In the genomic region with DNA sequence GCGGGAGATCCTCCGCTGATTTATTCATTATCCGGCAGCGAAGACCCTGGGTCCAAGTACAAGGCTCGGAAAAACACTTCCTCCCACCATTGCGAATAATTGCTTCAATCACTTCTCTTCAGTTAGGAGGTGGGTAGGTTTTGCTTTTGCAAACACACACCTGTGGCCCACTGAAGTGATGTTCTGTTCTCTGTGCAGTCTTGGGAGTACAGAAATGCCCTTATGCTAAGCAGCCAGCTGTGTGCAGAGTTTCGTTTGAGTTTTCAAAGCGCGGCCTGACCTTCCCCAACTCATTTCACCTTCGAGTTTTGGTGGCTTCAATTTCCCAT, we compare ENCODE assay signal across 8 mouse cellular contexts. TPM values are rescaled to one million over a fixed set of nuclear protein-coding genes. Genes with fewer than 3 reads are reported as not detected.
A peak's percentile ranks its signal among the peaks of the same experiment; 100 is the strongest.
DNase-seq lines count a peak whose midpoint lies in the region; ATAC-seq and TF ChIP-seq lines count a peak whose summit lies in the region.

No protein-coding gene starts in this region.

- WGBS in kidney, postnatal 0 days, result 6% methylated on average over 10 of the region's 10 CpGs
- 3% methylated on average over 10 of the region's 10 CpGs for WGBS in neural tube, embryonic 13.5 days

- H3K4me2 ChIP-seq in kidney, postnatal 0 days (ENCODE audit: low read length), result peak overlapping the region; percentile 87
- peak overlapping the region; percentile 96 for H3K4me2 ChIP-seq in neural tube, embryonic 13.5 days

- H3K4me3 ChIP-seq in kidney, postnatal 0 days (replicated peaks; ENCODE audit: low read depth, low read length), result peak overlapping the region; percentile 84
- peak overlapping the region; percentile 60 for H3K4me3 ChIP-seq in neural tube, embryonic 13.5 days

- H3K9me3 ChIP-seq in kidney, postnatal 0 days (replicated peaks; ENCODE audit: low read length), result no peaks in the 10 kb centered on the region
- H3K9me3 ChIP-seq in neural tube, embryonic 13.5 days, result no peaks in the 10 kb centered on the region

- peaks cover 23% of the 10 kb centered on the region for H3K4me1 ChIP-seq in kidney, postnatal 0 days (replicated peaks; ENCODE audit: insufficient read depth, low read length)
- peaks cover 18% of the 10 kb centered on the region for H3K4me1 ChIP-seq in neural tube, embryonic 13.5 days (replicated peaks)

- ATAC-seq in kidney, postnatal 0 days (replicated peaks; ENCODE audit: low FRiP score, low read depth), result no peak
- no peak for ATAC-seq in neural tube, embryonic 13.5 days (ENCODE audit: low read depth)

- no peaks in the 10 kb centered on the region for H3K27me3 ChIP-seq in kidney, postnatal 0 days (ENCODE audit: insufficient read depth, low read length)
- peaks cover 52% of the 10 kb centered on the region for H3K27me3 ChIP-seq in neural tube, embryonic 13.5 days

- H3K27ac ChIP-seq in kidney, postnatal 0 days, result peak overlapping the region; percentile 88
- H3K27ac ChIP-seq in neural tube, embryonic 13.5 days (replicated peaks), result no peak overlapping the region

- TF ChIP-seq CTCF in kidney, postnatal 0 days (IDR thresholded peaks at IDR 0.05; ENCODE audit: low read depth), result no peak

- H3K36me3 ChIP-seq in kidney, postnatal 0 days (ENCODE audit: insufficient read depth, low read length), result no peaks in the 10 kb centered on the region
- H3K36me3 ChIP-seq in neural tube, embryonic 13.5 days, result no peaks in the 10 kb centered on the region

- peak overlapping the region; percentile 67 for H3K9ac ChIP-seq in kidney, postnatal 0 days (ENCODE audit: low read depth, low read length)
- H3K9ac ChIP-seq in neural tube, embryonic 13.5 days, result peak overlapping the region; percentile 71; the same call in 1 of the 2 replicates

- peak; percentile 36 for DNase-seq in adrenal gland, adult 2 months
- DNase-seq in adrenal gland, adult 8-10 months, result no peak
- DNase-seq in spleen, postnatal 36 days (ENCODE audit: low spot score in 2 of 2), result peak; percentile 41 to 48
- no peak for DNase-seq in spleen, postnatal 4 days (ENCODE audit: low spot score in 2 of 2)
- no peak for DNase-seq in kidney, postnatal 0 days (ENCODE audit: low spot score)
- no peak for DNase-seq in gastrocnemius, postnatal 4 days (ENCODE audit: low spot score in 2 of 2)
- DNase-seq in layer of hippocampus, postnatal 36 days, result no peak

RNA-seq across cellular contexts. Expression of a gene that starts 1.0 kb away (rescaled TPM):
- total RNA-seq in adrenal gland, adult 2 months (2021), result 10 to 100 TPM; 19.9 to 36.9 TPM
- polyA plus RNA-seq in adrenal gland, adult 2 months (2012; rRNA removed), result 2.8 and 3.3 TPM in 2 replicates
- 10 to 100 TPM; 19.0 to 29.6 (median 22.3) TPM for total RNA-seq in adrenal gland, adult 8-10 months (2022)
- 2.2 and 3.0 TPM in 2 replicates for polyA plus RNA-seq in kidney, postnatal 0 days (2015; fragmentation: Nextera tagmentation; extraction: Ambion mirVana)
- polyA plus RNA-seq in neural tube, embryonic 13.5 days (2015; fragmentation: Nextera tagmentation; extraction: Ambion mirVana), result 0.87 and 1.0 TPM in 2 replicates
- 1 to 10 TPM; 4.9 to 9.5 TPM for total RNA-seq in gastrocnemius, postnatal 4 days (2021)
- total RNA-seq in layer of hippocampus, postnatal 36 days (2021), result 10 to 100 TPM; 29.2 to 31.0 TPM

RNA-seq across cellular contexts. Expression of a gene that starts 27.8 kb away (rescaled TPM):
- 10 to 100 TPM; 44.8 to 47.5 TPM for total RNA-seq in adrenal gland, adult 2 months (2021)
- 114 and 169 TPM in 2 replicates for polyA plus RNA-seq in adrenal gland, adult 2 months (2012; rRNA removed)
- 10 to 100 TPM; 47.2 to 52.7 (median 49.9) TPM for total RNA-seq in adrenal gland, adult 8-10 months (2022)
- 61.1 and 64.8 TPM in 2 replicates for polyA plus RNA-seq in kidney, postnatal 0 days (2015; fragmentation: Nextera tagmentation; extraction: Ambion mirVana)
- 25.2 and 33.4 TPM in 2 replicates for polyA plus RNA-seq in neural tube, embryonic 13.5 days (2015; fragmentation: Nextera tagmentation; extraction: Ambion mirVana)
- total RNA-seq in gastrocnemius, postnatal 4 days (2021), result 10 to 100 TPM; 11.5 to 12.1 TPM
- total RNA-seq in layer of hippocampus, postnatal 36 days (2021), result 10 to 100 TPM; 21.7 to 22.9 TPM

Comparison
In these comparisons a context has a peak if more than half of its experiments do, and no peak if none do; other contexts are left out.
1. DNase-seq: peak in adrenal gland, adult 2 months (single experiment) and spleen, postnatal 36 days (2 of 2); none in adrenal gland, adult 8-10 months (single experiment), spleen, postnatal 4 days (0 of 2), kidney, postnatal 0 days (single experiment), gastrocnemius, postnatal 4 days (0 of 2) and layer of hippocampus, postnatal 36 days (0 of 2).